Mouse (Mus musculus) gastrocnemius, adult 18-20 months (tissue): ENCODE results near the gene Ggt6. TPM values are rescaled to one million over a fixed set of nuclear protein-coding genes. Genes with fewer than 3 reads are reported as not detected.

Experiments
- DNase-seq: peaks from one replicate; pipeline ENCODE4 v3.0.0; 2021; ENCODE audit warnings: low spot score
- microRNA-seq: library from miRNA; unstranded; fragments of <30 nt; microRNA quantifications from one replicate; pipeline ENCODE4 v1.2.0, GENCODE M21; 2021
- total RNA-seq, 2 experiments: library from RNA; stranded (reverse); gene quantifications; 2 replicates each; pipeline ENCODE4 v1.2.3; 2021

Ggt6 gene
- total RNA-seq, 2 experiments from 2014 or later = 2.1 to 2.3 TPM

DNA sequence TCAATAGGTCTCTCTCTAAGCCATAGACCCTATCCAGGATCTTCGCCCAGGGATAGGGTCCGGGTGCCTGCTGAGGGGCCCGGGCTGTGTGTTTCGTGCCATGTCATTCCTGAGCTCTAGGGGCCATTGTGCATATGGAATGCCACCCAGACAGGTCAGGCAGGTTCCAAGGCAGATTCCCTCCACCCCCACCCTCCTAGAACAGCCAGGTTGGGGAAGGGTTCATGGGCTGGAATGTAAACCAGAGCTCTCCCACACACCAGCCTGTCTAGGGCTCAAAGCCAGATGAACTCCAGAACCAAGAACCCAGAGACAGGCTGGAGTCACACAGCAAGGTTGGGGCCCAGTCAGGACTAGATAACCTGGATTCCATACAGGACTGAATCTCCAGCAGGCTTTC is 38.2 kb downstream of the Ggt6 start:
- DNase-seq = no peak

DNA sequence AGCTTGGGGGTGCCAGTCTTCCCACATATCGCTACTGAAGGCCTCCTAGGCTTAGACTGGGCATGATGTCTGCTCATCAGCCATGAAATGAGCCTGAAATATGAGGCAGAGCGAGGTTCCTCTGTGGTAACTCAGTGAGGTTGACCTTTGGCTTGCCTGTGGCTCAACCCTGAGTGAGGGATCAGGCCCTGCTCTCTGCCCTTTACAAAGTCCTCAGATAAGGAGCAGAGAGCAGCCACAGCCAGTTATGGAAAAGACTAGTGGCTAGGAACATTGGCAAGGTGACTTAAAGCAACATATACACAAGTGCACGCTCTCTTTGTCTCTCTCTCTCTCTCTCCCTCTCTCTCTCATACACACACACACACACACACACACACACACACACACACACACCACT is 39.6 kb downstream of the Ggt6 start:
- no peak for DNase-seq

DNA sequence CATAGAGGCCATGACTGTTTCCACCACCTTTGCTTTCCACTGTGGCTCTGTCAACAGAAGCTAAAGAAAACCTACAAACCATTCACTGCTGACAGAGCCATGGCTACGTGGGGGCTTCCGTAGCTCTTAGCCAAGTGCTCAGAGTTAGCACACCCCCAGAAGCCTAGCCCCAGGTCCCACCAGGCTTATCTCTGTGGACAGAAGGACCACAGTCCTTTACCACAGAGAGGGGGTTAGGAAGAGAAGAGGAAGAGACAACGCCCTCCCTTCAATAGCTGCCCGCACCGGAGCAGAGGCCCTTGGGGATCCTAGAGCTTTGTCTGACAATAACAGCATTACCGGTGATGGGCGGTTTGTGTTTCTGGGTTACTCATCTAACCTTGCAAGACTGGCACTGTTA is 40.1 kb downstream of the Ggt6 start:
- no peak for DNase-seq

DNA sequence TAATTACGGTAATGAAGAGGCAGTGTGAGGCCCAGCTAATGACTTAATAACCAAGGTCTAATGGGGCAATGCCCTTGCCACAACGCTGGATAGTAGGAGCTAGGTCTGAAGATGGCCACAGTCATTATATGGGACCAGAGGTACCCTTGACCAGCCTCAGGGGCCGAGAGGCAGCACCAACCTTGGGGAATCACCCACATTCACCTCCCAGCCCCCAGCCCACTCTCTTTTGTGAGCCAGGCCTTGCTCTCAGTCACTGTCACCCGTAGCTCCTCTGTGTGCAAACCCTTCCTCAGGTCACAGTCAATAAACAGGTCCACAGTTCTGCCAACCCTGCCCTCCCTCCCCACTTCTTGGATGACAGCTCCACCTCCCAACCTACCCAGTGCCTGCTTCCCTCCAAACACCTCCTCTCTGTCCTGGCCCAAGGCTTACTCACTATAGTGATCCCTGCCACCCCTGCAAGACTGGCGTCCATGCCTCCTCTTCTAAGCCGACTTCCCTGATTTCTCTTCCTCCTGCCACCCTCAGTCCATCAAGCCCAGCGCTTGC is 40.8 kb downstream of the Ggt6 start:
- DNase-seq = no peak

DNA sequence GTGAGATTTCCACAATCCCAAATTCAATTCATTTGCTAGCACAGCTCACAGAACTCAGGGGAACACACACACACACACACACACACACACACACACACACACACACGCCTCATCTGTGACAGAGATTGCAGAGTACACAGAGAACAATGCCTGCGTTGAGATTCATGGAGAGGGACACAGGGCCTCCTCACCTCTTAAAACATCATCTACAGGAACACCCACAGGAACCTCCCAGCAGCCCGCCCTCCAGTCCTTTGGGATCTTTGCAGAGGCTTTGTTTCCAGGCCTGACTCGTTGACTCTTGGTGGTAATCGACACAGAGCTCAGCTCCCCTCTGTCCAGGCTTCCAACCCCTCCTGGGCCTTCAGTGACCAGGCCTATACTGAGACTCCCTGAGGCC is 41.9 kb downstream of the Ggt6 start:
- DNase-seq = no peak

DNA sequence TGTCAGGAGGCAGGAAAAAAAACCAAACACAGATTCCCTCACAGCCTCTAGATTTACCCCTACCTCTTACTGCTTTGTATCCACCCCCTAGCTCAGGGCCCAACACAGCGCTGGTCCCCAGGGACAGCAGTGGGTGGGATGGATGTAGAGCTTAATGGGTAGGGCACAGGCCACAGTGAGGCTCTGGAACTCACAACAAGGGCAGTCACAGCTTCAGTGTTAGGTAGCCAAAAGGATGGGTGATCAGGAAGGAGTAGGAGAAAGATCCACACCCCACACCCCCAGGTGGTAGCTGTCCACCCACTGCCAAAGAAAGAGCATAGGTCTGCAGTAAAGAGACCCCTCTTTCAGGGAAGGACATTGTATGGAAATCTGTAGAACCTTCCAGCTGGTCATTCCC is 42.3 kb downstream of the Ggt6 start:
- DNase-seq = no peak

DNA sequence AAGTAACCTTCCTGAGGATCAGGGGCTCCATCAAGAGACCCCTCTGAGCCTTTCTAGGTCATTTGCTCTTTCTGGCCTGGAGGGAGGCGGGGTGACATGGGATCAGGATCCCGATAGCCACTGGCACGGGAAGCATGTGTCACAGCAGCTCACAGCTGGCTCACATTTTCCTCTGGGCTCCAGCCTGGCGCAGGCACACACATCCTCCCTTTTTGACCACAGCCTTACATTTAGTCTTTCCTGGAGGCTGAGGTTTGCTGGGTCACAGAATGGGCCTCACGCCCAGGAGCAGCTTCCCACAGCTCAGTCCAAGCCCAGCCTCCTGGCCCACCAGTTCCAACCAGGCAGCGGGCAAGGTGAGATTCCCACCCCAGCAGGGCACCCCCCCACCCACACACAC is 42.9 kb downstream of the Ggt6 start:
- DNase-seq = no peak

DNA sequence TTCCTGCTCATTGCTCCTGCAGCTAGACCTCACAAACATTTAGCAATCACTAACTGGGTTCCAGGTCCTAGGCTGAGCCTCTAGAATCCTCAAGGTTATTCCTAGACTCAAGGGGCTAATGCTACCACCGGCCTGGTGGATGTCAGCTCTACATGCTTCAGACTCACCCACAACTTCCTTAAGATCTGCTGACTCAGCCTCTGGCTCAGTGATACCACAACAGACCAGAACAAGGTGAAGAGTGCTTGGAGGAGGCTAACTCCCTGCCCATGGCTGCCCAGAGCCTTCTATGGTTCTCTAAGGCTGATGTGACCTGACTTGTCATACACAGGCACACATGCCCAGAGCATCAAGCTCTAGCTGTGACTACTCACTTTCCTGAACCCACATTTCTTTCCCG is 44.2 kb downstream of the Ggt6 start:
- DNase-seq = no peak

DNA sequence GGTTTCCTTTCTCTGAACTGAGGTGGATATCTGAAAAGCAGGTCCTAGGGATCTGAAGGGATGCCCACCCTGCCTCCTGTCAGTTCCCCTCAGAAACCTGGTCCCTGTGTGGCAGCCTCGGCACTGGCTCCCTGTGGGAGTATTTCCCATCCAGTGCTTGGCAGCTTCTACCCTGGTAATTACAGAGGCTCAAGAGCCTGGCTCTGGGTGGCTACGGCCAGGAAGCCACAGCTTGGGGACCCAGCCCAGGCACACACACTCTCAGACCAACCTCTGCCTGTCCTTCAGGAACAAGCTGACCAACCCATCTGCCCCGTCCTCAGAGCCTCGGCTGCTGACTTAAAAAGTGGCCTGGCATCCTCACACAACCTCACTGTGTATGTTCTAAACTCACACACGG is 46.0 kb downstream of the Ggt6 start:
- DNase-seq = peak; percentile 39

DNA sequence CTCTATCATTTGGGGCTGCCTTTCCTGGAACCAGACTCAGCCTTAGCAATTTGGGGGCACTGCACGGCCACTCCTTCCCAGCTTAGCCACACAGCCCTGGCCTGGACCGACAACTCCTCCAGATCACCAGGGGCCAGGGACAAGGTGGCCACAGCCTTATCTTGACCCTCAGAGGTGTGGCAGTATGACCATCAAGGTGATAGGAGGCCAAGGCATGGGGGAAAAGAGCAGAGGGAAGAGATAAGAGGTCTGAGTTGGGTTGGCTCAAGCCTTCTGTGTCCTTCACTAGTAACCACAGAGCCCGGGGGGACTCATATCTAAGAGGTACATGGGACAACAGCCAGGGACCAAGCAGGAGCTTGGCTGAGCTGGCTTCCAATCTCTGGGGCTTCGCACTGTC is 46.6 kb downstream of the Ggt6 start:
- no peak for DNase-seq

DNA sequence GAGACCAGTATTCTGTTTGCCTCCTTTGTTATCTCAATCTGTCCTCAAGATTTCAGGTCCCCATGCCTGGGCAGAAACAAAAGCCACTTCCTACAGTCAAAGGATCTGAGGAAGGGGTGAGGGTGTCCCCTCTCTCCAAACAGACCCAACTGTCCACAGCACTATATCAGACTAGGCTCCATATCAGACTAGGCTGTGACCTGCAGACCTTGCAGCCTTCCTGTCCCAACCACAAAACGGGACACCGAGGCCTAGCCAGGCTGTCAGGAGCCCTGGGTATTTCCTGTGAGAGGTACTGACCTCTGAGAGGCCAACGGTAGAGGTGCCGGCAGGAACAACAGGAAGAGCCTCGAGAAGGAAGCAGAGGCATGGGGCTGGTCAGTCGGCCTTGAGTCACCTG is 49.2 kb downstream of the Ggt6 start:
- no peak for DNase-seq

DNA sequence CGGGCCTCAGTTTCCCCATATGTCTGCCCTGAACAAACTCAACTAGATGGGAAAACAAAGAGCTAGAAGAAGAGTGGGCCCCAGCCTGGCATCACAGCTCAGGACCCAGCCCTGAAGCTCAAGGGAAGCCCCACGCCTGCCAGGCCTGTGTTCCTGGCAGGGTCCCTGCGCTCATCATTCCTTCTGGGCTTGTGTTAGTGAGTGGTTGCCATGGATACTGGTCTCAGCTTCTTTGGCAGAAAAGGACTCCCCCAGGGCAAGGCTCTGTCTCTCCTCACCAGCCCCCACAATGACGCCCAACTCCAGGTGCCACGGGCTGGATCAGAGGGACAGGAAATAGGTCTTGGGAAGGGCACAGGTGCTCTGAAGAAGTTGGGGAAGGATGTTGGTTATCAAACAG is 49.8 kb downstream of the Ggt6 start:
- DNase-seq = no peak

DNA sequence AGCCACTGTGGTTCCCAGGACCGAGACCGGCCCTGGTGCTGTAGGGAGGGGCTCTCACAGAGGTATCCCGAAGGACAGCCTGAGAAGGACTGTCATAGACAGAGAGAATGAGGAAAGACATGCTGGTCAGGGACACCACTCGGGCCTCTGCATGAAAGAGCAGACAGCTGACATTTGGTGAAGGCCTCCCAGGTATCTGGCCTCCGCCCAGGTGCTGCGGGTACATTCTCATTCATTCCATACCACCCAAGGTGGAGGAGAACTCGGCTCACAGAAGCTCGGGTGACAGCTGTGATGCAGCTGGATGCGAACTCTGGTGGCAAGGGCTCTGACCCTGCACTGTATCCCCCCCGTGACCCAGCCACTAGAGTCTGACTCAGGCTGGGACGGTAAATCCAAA is 50.6 kb downstream of the Ggt6 start:
- DNase-seq = no peak

DNA sequence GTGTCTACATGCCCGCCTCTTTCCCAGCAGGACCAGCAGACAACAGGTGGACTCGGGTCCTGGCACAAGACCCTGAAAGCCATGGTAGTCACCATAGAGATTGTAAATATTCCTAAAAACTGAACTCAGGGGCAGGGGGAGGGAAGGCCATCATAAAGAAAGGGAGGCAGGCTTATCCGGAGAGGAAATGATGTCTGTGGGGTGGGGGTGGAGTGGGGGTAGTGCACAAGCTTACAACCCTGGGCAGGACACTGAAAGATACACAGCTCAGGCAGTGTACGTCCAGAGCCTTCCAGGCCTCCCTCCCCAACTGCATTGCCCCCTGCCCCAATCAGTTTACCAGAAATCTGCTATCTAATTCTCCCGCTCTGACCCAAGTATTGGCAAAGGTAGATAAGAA is 51.8 kb downstream of the Ggt6 start:
- no peak for DNase-seq

DNA sequence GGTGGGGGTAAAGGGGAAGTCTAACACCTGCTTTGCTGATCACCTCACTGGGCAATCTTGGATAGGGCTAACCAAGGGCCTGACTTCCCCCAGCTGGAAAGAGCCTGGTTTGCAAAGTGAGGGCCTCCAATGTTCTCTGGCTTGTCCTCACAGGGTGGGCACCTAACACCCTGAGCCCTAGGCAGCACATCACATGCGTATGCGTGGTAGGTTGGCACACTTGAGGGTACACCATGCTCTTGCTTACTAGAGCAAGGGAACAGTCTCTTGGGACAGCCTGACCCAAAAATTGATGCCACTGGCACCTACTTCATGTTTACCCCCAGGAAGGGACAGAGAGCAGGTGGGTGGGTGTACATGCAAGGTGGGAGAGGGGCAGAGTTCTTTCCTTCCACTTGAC is 52.4 kb downstream of the Ggt6 start:
- DNase-seq = peak; percentile 75

Small RNA genes within 50 kb of the gene (microRNA-seq; reads per million reads assigned to microRNA genes)
- gene Mir6338 = not detected

Other genes with a start within 250 kb of the Ggt6 start
- gene Gm43951, start 228.7 kb upstream of the Ggt6 start, total RNA-seq = under 1 TPM; 0.09 to 0.17 TPM
- 1 to 10 TPM in 1 of 2 experiments, under 1 TPM in 1; 0.83 to 1.0 TPM for gene 4933427D14Rik, start 228.1 kb upstream of the Ggt6 start, total RNA-seq
- gene Txndc17, start 228.0 kb upstream of the Ggt6 start, total RNA-seq = 10 to 100 TPM; 31.7 to 34.4 TPM
- 1 to 10 TPM; 6.9 to 7.1 TPM for gene Med31, start 219.9 kb upstream of the Ggt6 start, total RNA-seq
- not detected for gene Slc13a5, start 168.3 kb upstream of the Ggt6 start, total RNA-seq
- gene Xaf1, start 133.9 kb upstream of the Ggt6 start, total RNA-seq = 1 to 10 TPM; 2.3 to 2.8 TPM
- not detected for gene Fbxo39, start 121.1 kb upstream of the Ggt6 start, total RNA-seq
- 1 to 10 TPM; 1.6 to 3.4 TPM for gene Tekt1, start 73.1 kb upstream of the Ggt6 start, total RNA-seq
- 100 to 1,000 TPM; 311 to 327 TPM for gene Smtnl2, start 23.8 kb upstream of the Ggt6 start, total RNA-seq
- gene Mybbp1a, start 5.8 kb downstream of the Ggt6 start, total RNA-seq = 10 to 100 TPM; 54.7 to 63.3 TPM
- gene Spns2, start 54.4 kb downstream of the Ggt6 start, total RNA-seq = 10 to 100 TPM; 26.5 to 42.7 TPM
- gene Spns3, start 115.0 kb downstream of the Ggt6 start, total RNA-seq = under 1 TPM; 0.19 to 0.39 TPM
- 10 to 100 TPM; 81.3 to 82.5 TPM for gene Ube2g1, start 171.8 kb downstream of the Ggt6 start, total RNA-seq